Mouse (Mus musculus) CH12.LX (cell line): ENCODE measurements at regions not wholly inside any gene's neighbourhood (a gene's known extent, or its start where the extent isn't known, plus 50 kb on each side); places are given as distances from the start of the nearest gene placed in this dataset.

Experiments used
- DNase-seq: peaks from one replicate; pipeline ENCODE4 v3.0.0-alpha.2; 2013; ENCODE audit errors: extremely low read depth
- H3K27ac ChIP-seq: 2 replicates; pipeline ENCODE4 v1.5.1; 2012; ENCODE audit warnings: low read depth, mild to moderate bottlenecking, control low read depth, moderate library complexity; ENCODE audit not compliant: insufficient read depth
- H3K27me3 ChIP-seq: replicated peaks from 2 replicates; pipeline ENCODE3; 2012; ENCODE audit warnings: inconsistent platforms
- H3K36me3 ChIP-seq, 2 experiments: replicated peaks in 1 of 2; 2 replicates each; pipeline versions ENCODE3 to v1.6.1; 2012; ENCODE audit warnings: inconsistent platforms in 1 of 2, low read length in 1 of 2, mild to moderate bottlenecking in 1 of 2, mixed read lengths in 1 of 2, moderate library complexity in 1 of 2; ENCODE audit not compliant: control insufficient read depth in 1 of 2, insufficient read depth in 1 of 2
- H3K4me1 ChIP-seq, 2 experiments: 2 replicates each; pipeline ENCODE4 v1.6.1; 2012; ENCODE audit warnings: inconsistent platforms in 1 of 2, moderate library complexity in 1 of 2; ENCODE audit not compliant: insufficient read depth in 2 of 2, control insufficient read depth in 1 of 2
- H3K4me2 ChIP-seq: 2 replicates; pipeline ENCODE4 v1.6.1; 2012; ENCODE audit warnings: low read depth, mild to moderate bottlenecking, control low read depth; ENCODE audit not compliant: poor library complexity, insufficient read depth, severe bottlenecking
- H3K4me3 ChIP-seq, 3 experiments: fragments of 150-350 bp in 1 of 3; sonication (generic) in 1 of 3; replicated peaks in 1 of 3; 2 replicates each; pipeline versions ENCODE3 to v1.5.1; 2011 to 2012; ENCODE audit warnings: low read depth in 2 of 3, low read length in 2 of 3, mild to moderate bottlenecking in 2 of 3, moderate library complexity in 2 of 3, control low read depth in 1 of 3, improper control_type of control experiment in 1 of 3, inconsistent platforms in 1 of 3, mixed read lengths in 1 of 3; ENCODE audit not compliant: poor library complexity in 1 of 3
- H3K79me2 ChIP-seq: replicated peaks from 2 replicates; pipeline ENCODE4 v1.6.1; 2012; ENCODE audit warnings: mild to moderate bottlenecking, moderate library complexity; ENCODE audit not compliant: control insufficient read depth, poor library complexity, insufficient read depth, severe bottlenecking; ENCODE audit errors: extremely low read depth
- H3K9ac ChIP-seq: 2 replicates; pipeline ENCODE4 v1.6.1; 2012; ENCODE audit warnings: low read depth, mild to moderate bottlenecking, control low read depth, moderate library complexity; ENCODE audit not compliant: insufficient read depth
- H3K9me3 ChIP-seq: replicated peaks from 2 replicates; pipeline ENCODE3; 2012; ENCODE audit warnings: low read length, inconsistent platforms, mixed read lengths
- BHLHE40 ChIP-seq: IDR thresholded peaks from 2 replicates; pipeline ENCODE4 v1.6.1; 2011; ENCODE audit warnings: mild to moderate bottlenecking, low read depth, low read length, improper control_type of control experiment
- CHD1 ChIP-seq: IDR thresholded peaks from 2 replicates; pipeline ENCODE4 v1.6.1; 2012; ENCODE audit warnings: low read depth, low read length, improper control_type of control experiment, inconsistent platforms
- ELF1 ChIP-seq: IDR thresholded peaks from 2 replicates; pipeline ENCODE4 v1.6.1; 2014; ENCODE audit warnings: low read depth, mild to moderate bottlenecking, inconsistent platforms, low read length, improper control_type of control experiment
- EP300 ChIP-seq: IDR thresholded peaks from 2 replicates; pipeline ENCODE4 v1.6.1; 2011; ENCODE audit warnings: low read length, improper control_type of control experiment
- JUND ChIP-seq: conservative IDR thresholded peaks from 2 replicates; pipeline ENCODE4 v1.6.1; 2011; ENCODE audit warnings: low read depth, low read length, improper control_type of control experiment
- KAT2A ChIP-seq: IDR thresholded peaks from 2 replicates; pipeline ENCODE4 v1.6.1; 2012; ENCODE audit warnings: low read length, improper control_type of control experiment, inconsistent platforms; ENCODE audit not compliant: insufficient replicate concordance
- MAX ChIP-seq: IDR thresholded peaks from 2 replicates; pipeline ENCODE4 v1.6.1; 2011; ENCODE audit warnings: low read length, improper control_type of control experiment
- MXI1 ChIP-seq: IDR thresholded peaks from 2 replicates; pipeline ENCODE4 v1.6.1; 2011; ENCODE audit warnings: mild to moderate bottlenecking, low read depth, low read length, improper control_type of control experiment
- NRF1 ChIP-seq: IDR thresholded peaks from 2 replicates; pipeline ENCODE4 v1.6.1; 2014; ENCODE audit warnings: low read depth, mild to moderate bottlenecking, inconsistent platforms, low read length, improper control_type of control experiment, moderate library complexity
- PAX5 ChIP-seq: IDR thresholded peaks from 2 replicates; pipeline ENCODE4 v1.6.1; 2012; ENCODE audit warnings: low read length, inconsistent platforms, mixed read lengths
- POLR2A ChIP-seq: IDR thresholded peaks from 2 replicates; pipeline ENCODE4 v1.6.1; 2011; ENCODE audit warnings: low read depth, mild to moderate bottlenecking, improper control_type of control experiment, low read length
- POLR2AphosphoS2 ChIP-seq: IDR thresholded peaks from 2 replicates; pipeline ENCODE4 v1.6.1; 2011; ENCODE audit warnings: low read depth, low read length, improper control_type of control experiment
- RAD21 ChIP-seq: IDR thresholded peaks from 2 replicates; pipeline ENCODE4 v1.6.1; 2011; ENCODE audit warnings: low read depth, mild to moderate bottlenecking, low read length, improper control_type of control experiment, moderate library complexity
- USF1 ChIP-seq: IDR thresholded peaks from 2 replicates; pipeline ENCODE4 v1.6.1; 2014; ENCODE audit warnings: low read depth, mild to moderate bottlenecking, inconsistent platforms, low read length, improper control_type of control experiment
- ZC3H11A ChIP-seq: IDR thresholded peaks from 2 replicates; pipeline ENCODE4 v1.6.1; 2012; ENCODE audit warnings: low read depth, mild to moderate bottlenecking, inconsistent platforms, low read length, improper control_type of control experiment
- ZKSCAN1 ChIP-seq: IDR thresholded peaks from 2 replicates; pipeline ENCODE4 v1.6.1; 2012; ENCODE audit warnings: low read depth, inconsistent platforms, low read length, improper control_type of control experiment, borderline replicate concordance
- ZMIZ1 ChIP-seq: IDR thresholded peaks from 2 replicates; pipeline ENCODE4 v1.6.1; 2012; ENCODE audit warnings: low read depth, mild to moderate bottlenecking, inconsistent platforms, low read length, improper control_type of control experiment
- ZNF384 ChIP-seq: IDR thresholded peaks from 2 replicates; pipeline ENCODE4 v1.6.1; 2012; ENCODE audit warnings: low read depth, low read length, improper control_type of control experiment, inconsistent platforms
- dilution Hi-C: fragments of 300-500 bp; cut with MboI; formaldehyde crosslinking; loops from 2 replicates; pipeline ENCODE4 v1.14.3; 2020; ENCODE audit warnings: low sequenced_read_pairs; ENCODE audit not compliant: extremely low pct_unique_long_range_greater_than_20kb, extremely low pct_ligation_motif_present
- in situ Hi-C: fragments of 300-500 bp; cut with MboI; formaldehyde crosslinking; loops from 3 replicates; pipeline ENCODE4 v1.14.3; 2019; ENCODE audit warnings: low sequenced_read_pairs, low pct_ligation_motif_present, low pct_unique_long_range_greater_than_20kb, mixed read lengths

GRCm38 (mm10) chr15:7530959-7531588, 132.9 kb upstream of the Egflam start:
- no peak overlapping the region for H3K4me3 ChIP-seq
- H3K79me2 ChIP-seq = no peaks in the 10 kb centered on the region
- no peaks in the 10 kb centered on the region for H3K36me3 ChIP-seq
- H3K27ac ChIP-seq = no peak overlapping the region
- no peak for TF ChIP-seq KAT2A
- TF ChIP-seq MXI1 = no peak
- no peak for TF ChIP-seq EP300
- no peak for TF ChIP-seq PAX5
- no peak for TF ChIP-seq ZMIZ1
- no peak for TF ChIP-seq RAD21
- TF ChIP-seq MAX = no peak
- TF ChIP-seq NRF1 = no peak
- TF ChIP-seq CHD1 = no peak
- no peak for TF ChIP-seq ZC3H11A
- no peak for TF ChIP-seq ZKSCAN1
- TF ChIP-seq JUND = no peak
- TF ChIP-seq POLR2A = no peak
- no peak for TF ChIP-seq BHLHE40
- no peak for TF ChIP-seq POLR2AphosphoS2
- TF ChIP-seq ELF1 = no peak
- no peak for TF ChIP-seq ZNF384
- no peak for TF ChIP-seq USF1
- no peak overlapping the region for H3K4me2 ChIP-seq
- H3K9ac ChIP-seq = no peak overlapping the region
- H3K9me3 ChIP-seq = no peaks in the 10 kb centered on the region
- peaks cover 0 to 7% of the 10 kb centered on the region in 2 experiments; a peak in 2 of 4 replicates for H3K4me1 ChIP-seq
- DNase-seq = no peak
- no peaks in the 10 kb centered on the region for H3K27me3 ChIP-seq
- in situ Hi-C loops = no loop called here
- dilution Hi-C loops = no loop called here

GRCm38 (mm10) chr15:7537858-7538257, 139.7 kb upstream of the Egflam start:
- Histone ChIP-seq H3K4me3 (no peak overlapping the region), H3K9me3 (no peaks in the 10 kb centered on the region), H3K79me2 (no peaks in the 10 kb centered on the region), H3K4me2 (no peak overlapping the region), H3K9ac (no peak overlapping the region), H3K27me3 (no peaks in the 10 kb centered on the region), H3K27ac (no peak overlapping the region), H3K36me3 (no peaks in the 10 kb centered on the region), H3K4me1 (no peaks in the 10 kb centered on the region)
- in situ Hi-C loops (no loop called here), dilution Hi-C loops (no loop called here)
- no peak for DNase-seq
- no peak for TF ChIP-seq USF1
